Mouse (Mus musculus): ENCODE results near the gene Astn1.

GRCm38 (mm10) chr1:158653808-158654520, 291.9 kb downstream of the Astn1 start:
- TF ChIP-seq CTCF (IDR thresholded peaks at IDR 0.05; ENCODE audit: extremely low read depth, insufficient read depth, insufficient read length, insufficient replicate concordance) (no peak), POLR2A (IDR thresholded peaks at IDR 0.05; ENCODE audit: low read depth, low read length) (no peak)

Data from spleen, adult 2 months (tissue).